Mouse (Mus musculus): ENCODE results near the gene Hpdl.

GRCm38 (mm10) chr4:116820902-116821693 lies 409 bp downstream of the Hpdl start:
- TF ChIP-seq CTCF (IDR thresholded peaks at IDR 0.05; ENCODE audit: low read depth, low read length) (no peak), GATA2 (IDR thresholded peaks at IDR 0.05; ENCODE audit: borderline replicate concordance, low read depth, low read length) (no peak), TAL1 (conservative IDR thresholded peaks at IDR 0.05; ENCODE audit: low read depth, low read length) (no peak)

Measured in G1E (cell line).